Mouse (Mus musculus) small intestine, adult 2 months (tissue): Measurements from ENCODE around the gene Anxa4. TPM values are rescaled to one million over a fixed set of nuclear protein-coding genes. Genes with fewer than 3 reads are reported as not detected.

ENCODE experiments used
- H3K27ac ChIP-seq: fragments of 200-500 bp; 2 replicates; pipeline ENCODE4 v1.5.1; 2012; ENCODE audit warnings: low read depth, low read length, control low read depth, inconsistent platforms; ENCODE audit not compliant: insufficient read depth
- H3K27me3 ChIP-seq: fragments of 200-500 bp; 2 replicates; pipeline ENCODE4 v1.6.1; 2012; ENCODE audit warnings: mild to moderate bottlenecking, moderate library complexity, low read length, inconsistent platforms; ENCODE audit not compliant: control insufficient read depth, insufficient read depth
- H3K36me3 ChIP-seq: fragments of 200-500 bp; 2 replicates; pipeline ENCODE4 v1.6.1; 2012; ENCODE audit warnings: mild to moderate bottlenecking, low read length, control low read depth, inconsistent platforms; ENCODE audit not compliant: control insufficient read depth, insufficient read depth
- H3K4me1 ChIP-seq: fragments of 200-500 bp; 2 replicates; pipeline ENCODE4 v1.6.1; 2012; ENCODE audit warnings: low read length, inconsistent platforms, mixed read lengths; ENCODE audit not compliant: control insufficient read depth, insufficient read depth, insufficient read length
- H3K4me3 ChIP-seq: fragments of 200-500 bp; 2 replicates; pipeline ENCODE4 v1.5.1; 2012; ENCODE audit warnings: low read depth, mild to moderate bottlenecking, control low read depth, inconsistent platforms, low read length, moderate library complexity
- CTCF ChIP-seq: fragments of 200-500 bp; IDR thresholded peaks from 2 replicates; pipeline ENCODE4 v1.5.1; 2012; ENCODE audit warnings: low read depth, mild to moderate bottlenecking, control low read depth, inconsistent platforms, low read length, moderate library complexity, mixed read lengths; ENCODE audit not compliant: insufficient replicate concordance, insufficient read length; ENCODE audit errors: extremely low read depth
- POLR2A ChIP-seq: fragments of 200-500 bp; IDR thresholded peaks from 2 replicates; pipeline ENCODE4 v1.6.1; 2012; ENCODE audit warnings: low read depth, mild to moderate bottlenecking, control low read depth, inconsistent platforms, low read length, moderate library complexity
- WGBS: fragments of 180-500 bp; shearing (Covaris S2); methylation state at CpG from one replicate; pipeline ENCODE4 v1.1.7; 2018; 5-methylcytosine and 5-hydroxymethylcytosine counted together
- polyA plus RNA-seq: library from polyadenylated mRNA; depleted of rRNA; stranded (reverse); fragments of >200 nt; gene quantifications from 2 replicates; pipeline ENCODE4 v1.2.3, GENCODE M21; 2012

The Anxa4 gene
- polyA plus RNA-seq, 1 experiment, result 634 TPM

DNA sequence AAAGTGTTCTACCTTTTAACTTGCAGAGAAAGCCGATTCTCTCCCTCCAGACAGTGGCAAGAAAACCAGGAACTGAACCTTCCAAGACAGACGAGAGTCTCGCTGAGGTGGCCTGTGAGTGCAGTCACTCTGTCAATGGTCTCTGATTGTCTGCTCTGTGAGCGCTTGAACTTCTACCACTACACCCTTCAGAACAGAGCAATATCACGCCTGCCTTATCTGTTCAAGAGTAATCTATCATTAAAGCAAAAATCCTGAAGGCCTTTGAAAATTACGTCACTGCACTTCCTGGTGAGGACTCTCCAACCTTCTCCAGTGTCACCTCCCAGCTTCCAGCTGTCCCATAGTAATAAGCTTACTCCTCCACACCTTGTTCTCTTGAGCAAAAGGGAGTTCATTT lies 18.4 kb downstream of the Anxa4 start:
- TF ChIP-seq POLR2A (peak; percentile 81; the same call in 1 of the 2 replicates), CTCF (no peak)
- H3K27ac ChIP-seq, result peak overlapping the region; percentile 100
- peaks cover 19% of the 10 kb centered on the region for H3K36me3 ChIP-seq
- H3K4me3 ChIP-seq, result peak overlapping the region; percentile 59
- H3K4me1 ChIP-seq, result peaks cover 27% of the 10 kb centered on the region
- WGBS, result 23% methylated on average over 6 of the region's 6 CpGs
- H3K27me3 ChIP-seq, result no peaks in the 10 kb centered on the region

- peak overlapping the region; percentile 100 for H3K27ac ChIP-seq
- 51% methylated on average over 4 of the region's 4 CpGs for WGBS
Observed at GRCm38 (mm10) chr6:86773830-86774229, 19.6 kb downstream of the Anxa4 start.

DNA sequence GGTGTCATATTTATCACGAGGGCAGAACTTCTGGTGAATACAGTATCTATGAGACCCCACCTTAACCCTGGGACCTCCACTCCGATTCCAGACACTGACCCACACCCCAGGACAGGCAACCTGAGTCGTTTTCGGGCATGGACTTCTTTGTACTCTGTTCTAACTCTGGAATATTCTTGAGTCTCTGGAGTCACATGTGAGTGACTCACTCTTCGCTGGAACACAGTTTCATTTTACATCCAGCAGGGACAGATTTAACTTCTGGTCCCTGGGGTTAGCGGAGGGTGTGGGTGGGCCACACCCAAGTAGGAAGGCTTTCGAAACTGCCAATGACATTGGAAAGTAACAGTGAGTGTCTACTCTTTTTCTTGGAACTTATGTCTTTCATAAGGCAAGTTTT lies 20.8 kb downstream of the Anxa4 start:
- peaks cover 41% of the 10 kb centered on the region for H3K4me1 ChIP-seq
- H3K4me3 ChIP-seq, result peak overlapping the region; percentile 53
- H3K27me3 ChIP-seq, result no peaks in the 10 kb centered on the region
- peak overlapping the region; percentile 100 for H3K27ac ChIP-seq
- H3K36me3 ChIP-seq, result peaks cover 26% of the 10 kb centered on the region
- WGBS, result 23% methylated on average over 7 of the region's 7 CpGs
- TF ChIP-seq POLR2A (no peak), CTCF (no peak; the same call in 1 of the 2 replicates)

More at GRCm38 (mm10) chr6:86773830-86774229, 19.6 kb downstream of the Anxa4 start:
- H3K4me1 ChIP-seq, result peaks cover 33% of the 10 kb centered on the region
- H3K36me3 ChIP-seq, result peaks cover 24% of the 10 kb centered on the region
- H3K27me3 ChIP-seq, result no peaks in the 10 kb centered on the region
- TF ChIP-seq POLR2A, result no peak
- TF ChIP-seq CTCF, result no peak
- H3K4me3 ChIP-seq, result peak overlapping the region; percentile 59

DNA sequence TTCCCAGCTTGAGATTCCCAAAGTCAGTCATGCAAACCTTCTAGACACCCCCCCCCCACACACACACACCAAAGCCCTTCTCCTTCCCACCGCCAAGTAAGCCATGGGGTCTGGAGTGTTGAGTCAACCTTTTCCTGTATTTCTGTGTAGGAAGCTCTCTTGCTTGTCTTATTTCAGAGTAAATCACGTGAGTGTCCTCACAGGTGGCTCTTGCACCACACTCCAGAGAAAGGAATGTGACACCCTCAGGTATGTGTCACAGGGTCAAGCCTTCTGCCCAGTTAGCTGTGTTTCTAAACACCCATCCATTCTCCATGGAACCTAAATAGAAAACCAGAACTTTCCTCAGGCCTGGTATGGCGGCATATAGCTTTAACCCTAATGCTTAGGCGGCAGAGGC lies 24.4 kb downstream of the Anxa4 start:
- TF ChIP-seq POLR2A, result no peak
- no peak for TF ChIP-seq CTCF
- H3K4me3 ChIP-seq, result no peak overlapping the region
- H3K4me1 ChIP-seq, result peaks cover 53% of the 10 kb centered on the region
- peak overlapping the region; percentile 91 for H3K27ac ChIP-seq
- H3K36me3 ChIP-seq, result peaks cover 43% of the 10 kb centered on the region
- no peaks in the 10 kb centered on the region for H3K27me3 ChIP-seq
- 87% methylated on average over 4 of the region's 4 CpGs for WGBS

- Histone ChIP-seq H3K27me3 (no peaks in the 10 kb centered on the region), H3K27ac (peak overlapping the region; percentile 91), H3K4me3 (no peak overlapping the region), H3K4me1 (peaks cover 57% of the 10 kb centered on the region), H3K36me3 (peaks cover 47% of the 10 kb centered on the region)
- 39% methylated on average over 4 of the region's 4 CpGs for WGBS
- no peak for TF ChIP-seq CTCF
- no peak for TF ChIP-seq POLR2A
Observed at GRCm38 (mm10) chr6:86768186-86768776, 25.1 kb downstream of the Anxa4 start.

GRCm38 (mm10) chr6:86767465-86767864 lies 25.9 kb downstream of the Anxa4 start:
- peak overlapping the region; percentile 86 for H3K27ac ChIP-seq
- WGBS, result 51% methylated on average over 3 of the region's 3 CpGs
- H3K27me3 ChIP-seq, result no peaks in the 10 kb centered on the region
- H3K36me3 ChIP-seq, result peaks cover 45% of the 10 kb centered on the region
- no peak for TF ChIP-seq POLR2A
- no peak for TF ChIP-seq CTCF
- peaks cover 57% of the 10 kb centered on the region for H3K4me1 ChIP-seq
- no peak overlapping the region for H3K4me3 ChIP-seq

DNA sequence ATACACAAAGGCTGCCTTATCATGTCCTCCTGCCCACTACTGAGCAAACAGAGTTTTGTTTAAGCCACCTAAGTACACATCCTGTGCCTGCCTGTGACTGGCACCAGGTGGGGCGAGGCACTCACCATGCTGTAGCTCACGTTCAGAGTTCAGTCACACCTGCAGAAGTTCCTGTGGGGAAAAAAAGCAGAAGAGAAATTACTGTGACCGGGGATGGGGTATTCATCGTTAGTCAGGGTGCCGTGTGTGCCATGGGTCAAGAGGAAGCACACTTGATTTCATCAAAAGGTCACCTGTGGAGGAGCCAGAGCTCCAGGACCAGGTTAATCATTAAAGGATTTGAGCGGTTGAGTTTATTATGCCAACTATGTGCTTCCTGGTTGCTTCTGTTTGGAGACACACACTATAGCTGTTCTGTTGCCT lies 27.7 kb downstream of the Anxa4 start:
- peaks cover 51% of the 10 kb centered on the region for H3K36me3 ChIP-seq
- H3K4me3 ChIP-seq, result no peak overlapping the region
- no peaks in the 10 kb centered on the region for H3K27me3 ChIP-seq
- peaks cover 62% of the 10 kb centered on the region for H3K4me1 ChIP-seq
- WGBS, result 15% methylated on average over 6 of the region's 6 CpGs
- peak overlapping the region; percentile 97 for H3K27ac ChIP-seq
- TF ChIP-seq CTCF (no peak; the same call in 1 of the 2 replicates), POLR2A (no peak)
